Mouse (Mus musculus): ENCODE measurements at regions not wholly inside any gene's neighbourhood (a gene's known extent, or its start where the extent isn't known, plus 50 kb on each side); places are given as distances from the start of the nearest gene placed in this dataset.

GRCm38 (mm10) chr15:62461398-62462051, 1383.5 kb downstream of the Gsdmc2 start:
- no peak for TF ChIP-seq USF2 (IDR thresholded peaks at IDR 0.05; ENCODE audit: borderline replicate concordance in 1 of 2, insufficient read depth in 1 of 2, low read depth in 1 of 2, low read length in 2 of 2)
- TF ChIP-seq POLR2A (IDR thresholded peaks at IDR 0.05; ENCODE audit: control insufficient read depth in 1 of 2, insufficient read depth in 1 of 2, low read depth in 1 of 2, low read length in 2 of 2, poor library complexity in 1 of 2), result no peak
